Mouse (Mus musculus) right cerebral cortex, adult 18-20 months (tissue): ENCODE measurements around the gene Cd248.
A peak's percentile ranks its signal among the peaks of the same experiment; 100 is the strongest.

Experiments
- DNase-seq: peaks from one replicate; pipeline ENCODE4 v3.0.0; 2022; ENCODE audit warnings: mixed read lengths

Gene Cd248

GRCm38 (mm10) chr19:5052166-5052822, 15.6 kb upstream of the Cd248 start:
- peak; percentile 83 for DNase-seq

GRCm38 (mm10) chr19:5052853-5053252, 15.0 kb upstream of the Cd248 start:
- DNase-seq: no peak

- DNase-seq: peak; percentile 65
These were observed 14.0 kb upstream of the Cd248 start for GRCm38 (mm10) chr19:5053909-5054308.

- DNase-seq: no peak
These were observed 11.6 kb upstream of the Cd248 start for GRCm38 (mm10) chr19:5056251-5056650.

GRCm38 (mm10) chr19:5057876-5058775, 9.8 kb upstream of the Cd248 start:
- DNase-seq: no peak

- no peak for DNase-seq
These were observed 8.8 kb upstream of the Cd248 start for GRCm38 (mm10) chr19:5058801-5059771.

- no peak for DNase-seq
These were observed 7.2 kb upstream of the Cd248 start for GRCm38 (mm10) chr19:5060365-5061330.

GRCm38 (mm10) chr19:5062041-5062440, 5.8 kb upstream of the Cd248 start:
- DNase-seq: no peak

GRCm38 (mm10) chr19:5062446-5062845, 5.4 kb upstream of the Cd248 start:
- DNase-seq: no peak

GRCm38 (mm10) chr19:5065104-5065503, 2.8 kb upstream of the Cd248 start:
- DNase-seq: no peak

- no peak for DNase-seq
These were observed 658 bp upstream of the Cd248 start for GRCm38 (mm10) chr19:5067040-5067799.

GRCm38 (mm10) chr19:5068570-5069234, 824 bp downstream of the Cd248 start:
- DNase-seq: no peak

- DNase-seq: no peak
These were observed 1.6 kb downstream of the Cd248 start for GRCm38 (mm10) chr19:5069486-5069885.

- no peak for DNase-seq
These were observed 2.1 kb downstream of the Cd248 start for GRCm38 (mm10) chr19:5069978-5070377.

- no peak for DNase-seq
These were observed 3.2 kb downstream of the Cd248 start for GRCm38 (mm10) chr19:5071077-5071476.

- DNase-seq: no peak
These were observed 3.9 kb downstream of the Cd248 start for GRCm38 (mm10) chr19:5071545-5072369.

- DNase-seq: no peak
These were observed 4.6 kb downstream of the Cd248 start for GRCm38 (mm10) chr19:5072389-5073019.

- no peak for DNase-seq
These were observed 5.2 kb downstream of the Cd248 start for GRCm38 (mm10) chr19:5073028-5073427.

- no peak for DNase-seq
These were observed 5.6 kb downstream of the Cd248 start for GRCm38 (mm10) chr19:5073518-5073917.
